Mouse (Mus musculus) hindbrain, embryonic 12.5 days (tissue): ENCODE results near the gene Dbnl. TPM values are rescaled to one million over a fixed set of nuclear protein-coding genes. Genes with fewer than 3 reads are reported as not detected.
"Not testable (repeated sequence)": the region's sequence is repeated elsewhere in the genome, so short reads cannot be mapped to it uniquely, and the experiment has no call there.

Experiments used
- ATAC-seq: fragments of 200-750 bp; cut with Nextera tagmentation; 2 replicates; pipeline ENCODE4 v1.8.0; 2017; ENCODE audit warnings: moderate TSS enrichment; ENCODE audit not compliant: low FRiP score
- H3K27ac ChIP-seq: fragments of 300-500 bp; sonication (generic); 2 replicates; pipeline ENCODE4 v1.5.1; 2016; ENCODE audit warnings: mild to moderate bottlenecking
- H3K27me3 ChIP-seq: fragments of 300-500 bp; sonication (generic); 2 replicates; pipeline ENCODE4 v1.6.1; 2016; ENCODE audit warnings: mild to moderate bottlenecking
- H3K36me3 ChIP-seq: fragments of 300-500 bp; sonication (generic); 2 replicates; pipeline ENCODE4 v1.6.1; 2016; ENCODE audit warnings: mild to moderate bottlenecking
- H3K4me1 ChIP-seq: fragments of 300-500 bp; sonication (generic); 2 replicates; pipeline ENCODE4 v1.6.1; 2016
- H3K4me2 ChIP-seq: fragments of 300-500 bp; sonication (generic); replicated peaks from 2 replicates; pipeline ENCODE4 v1.6.1; 2016; ENCODE audit warnings: mild to moderate bottlenecking
- H3K4me3 ChIP-seq: fragments of 300-500 bp; sonication (generic); 2 replicates; pipeline ENCODE4 v1.5.1; 2016; ENCODE audit warnings: mild to moderate bottlenecking
- H3K9ac ChIP-seq: fragments of 300-500 bp; sonication (generic); 2 replicates; pipeline ENCODE4 v1.6.1; 2016; ENCODE audit warnings: mild to moderate bottlenecking, moderate library complexity
- H3K9me3 ChIP-seq: fragments of 300-500 bp; sonication (generic); replicated peaks from 2 replicates; pipeline ENCODE4 v1.6.1; 2016; ENCODE audit warnings: mild to moderate bottlenecking
- WGBS: fragments of 180-500 bp; shearing (Covaris S2); methylation state at CpG from one replicate; pipeline ENCODE4 v1.1.7; 2016; 5-methylcytosine and 5-hydroxymethylcytosine counted together
- polyA plus RNA-seq: library from polyadenylated mRNA; unstranded; fragments of >200 nt; fragmentation: Nextera tagmentation; extraction: Ambion mirVana; gene quantifications from 2 replicates; pipeline ENCODE4 v1.2.1, GENCODE M21; 2016

Dbnl gene
- polyA plus RNA-seq, 1 experiment from 2014 or later, result 145 TPM

GRCm38 (mm10) chr11:5797928-5798327, 9.6 kb downstream of the Dbnl start:
- H3K27ac ChIP-seq, result no peak overlapping the region
- no peaks in the 10 kb centered on the region for H3K27me3 ChIP-seq
- no peak overlapping the region for H3K9ac ChIP-seq
- H3K9me3 ChIP-seq, result no peaks in the 10 kb centered on the region
- no peak for ATAC-seq
- peaks cover 79% of the 10 kb centered on the region for H3K36me3 ChIP-seq
- 90% methylated on average over 5 of the region's 5 CpGs for WGBS
- no peak overlapping the region for H3K4me2 ChIP-seq
- no peak overlapping the region for H3K4me3 ChIP-seq
- 0 out of 2 replicates have a peak, but pooled peaks cover 1% of the 10 kb centered on the region for H3K4me1 ChIP-seq

DNA sequence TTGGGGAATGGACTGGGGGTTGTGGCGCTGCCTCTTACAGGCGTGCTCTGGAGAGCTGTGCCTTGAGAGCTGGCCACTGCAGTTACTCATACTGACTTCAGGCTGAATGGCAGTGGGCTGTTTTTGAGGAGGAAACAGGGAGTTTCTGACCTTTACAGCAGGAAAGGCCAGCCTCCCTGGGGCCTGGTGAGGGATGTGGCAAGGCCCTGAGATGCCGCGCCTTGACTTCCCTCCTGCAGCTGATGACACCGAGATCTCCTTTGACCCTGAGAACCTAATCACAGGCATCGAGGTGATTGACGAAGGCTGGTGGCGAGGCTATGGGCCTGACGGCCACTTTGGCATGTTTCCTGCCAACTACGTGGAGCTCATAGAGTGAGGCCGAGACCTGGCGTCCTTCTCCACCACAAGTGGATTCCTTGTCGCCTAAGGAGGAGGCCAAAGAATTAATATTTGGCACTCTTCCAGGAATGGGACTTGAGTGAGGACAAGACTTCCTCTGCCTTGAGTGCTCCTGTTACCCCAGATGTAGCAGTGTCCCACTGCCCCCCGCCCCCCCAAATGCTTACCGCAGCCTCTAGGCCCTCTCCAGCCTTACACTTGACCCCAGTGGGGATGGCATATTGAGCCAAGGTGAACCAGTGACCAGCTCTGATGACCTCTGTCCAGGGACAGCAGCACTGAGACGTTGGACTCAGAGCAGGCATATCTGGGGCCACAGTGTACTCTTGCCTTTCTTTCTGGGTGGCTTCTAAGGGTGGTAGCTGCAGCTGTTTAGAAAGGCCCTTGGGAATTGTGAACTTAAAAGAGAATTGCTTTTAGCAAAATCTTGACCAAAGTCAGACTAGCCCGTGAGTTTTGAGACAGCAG, 11.6 kb downstream of the Dbnl start:
- H3K27me3 ChIP-seq, result no peaks in the 10 kb centered on the region
- no peak overlapping the region for H3K9ac ChIP-seq
- no peaks in the 10 kb centered on the region for H3K9me3 ChIP-seq
- H3K36me3 ChIP-seq, result peaks cover 62% of the 10 kb centered on the region
- no peak overlapping the region for H3K4me2 ChIP-seq
- 90% methylated on average over 17 of the region's 17 CpGs for WGBS
- peaks cover 10% of the 10 kb centered on the region for H3K4me1 ChIP-seq
- no peak for ATAC-seq
- H3K4me3 ChIP-seq, result no peak overlapping the region
- H3K27ac ChIP-seq, result no peak overlapping the region

DNA sequence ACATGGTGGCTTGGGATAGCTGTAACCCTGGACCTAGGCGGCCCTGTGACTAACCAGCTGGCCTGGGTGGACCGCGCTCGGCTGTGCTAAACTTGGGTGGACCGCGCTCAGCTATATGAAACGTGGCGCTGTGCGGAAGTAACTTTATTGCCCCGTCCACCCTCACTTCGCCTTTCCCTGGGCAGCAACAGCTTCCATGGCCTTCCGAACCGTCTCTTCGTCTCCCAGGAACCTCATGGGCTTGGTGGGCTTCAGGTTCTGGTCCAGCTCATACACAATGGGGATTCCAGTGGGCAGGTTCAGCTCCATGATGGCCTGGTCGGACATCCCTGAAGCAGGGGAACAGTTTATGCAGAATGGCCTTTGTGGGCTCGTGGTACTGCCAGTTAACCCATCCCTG, 13.2 kb downstream of the Dbnl start:
- Histone ChIP-seq H3K4me3 (no peak overlapping the region), H3K9me3 (no peaks in the 10 kb centered on the region), H3K27ac (no peak overlapping the region), H3K27me3 (no peaks in the 10 kb centered on the region), H3K36me3 (peaks cover 46% of the 10 kb centered on the region), H3K9ac (no peak overlapping the region), H3K4me2 (no peak overlapping the region), H3K4me1 (peaks cover 10% of the 10 kb centered on the region)
- no peak for ATAC-seq
- WGBS, result 94% methylated on average over 16 of the region's 16 CpGs

- Histone ChIP-seq H3K9me3 (no peaks in the 10 kb centered on the region), H3K4me2 (no peak overlapping the region), H3K27ac (no peak overlapping the region), H3K27me3 (no peaks in the 10 kb centered on the region), H3K36me3 (peaks cover 41% of the 10 kb centered on the region), H3K9ac (no peak overlapping the region), H3K4me1 (peaks cover 10% of the 10 kb centered on the region), H3K4me3 (no peak overlapping the region)
- ATAC-seq, result no peak
- 68% methylated on average over 12 of the region's 12 CpGs for WGBS
Measured at GRCm38 (mm10) chr11:5802005-5802404, 13.7 kb downstream of the Dbnl start.

GRCm38 (mm10) chr11:5802457-5803217, 14.3 kb downstream of the Dbnl start:
- H3K36me3 ChIP-seq, result peaks cover 35% of the 10 kb centered on the region
- no peak overlapping the region for H3K4me3 ChIP-seq
- no peaks in the 10 kb centered on the region for H3K27me3 ChIP-seq
- H3K27ac ChIP-seq, result no peak overlapping the region
- H3K4me2 ChIP-seq, result no peak overlapping the region
- ATAC-seq, result no peak
- H3K9me3 ChIP-seq, result no peaks in the 10 kb centered on the region
- WGBS, result 78% methylated on average over 8 of the region's 8 CpGs
- peaks cover 10% of the 10 kb centered on the region for H3K4me1 ChIP-seq
- no peak overlapping the region for H3K9ac ChIP-seq

DNA sequence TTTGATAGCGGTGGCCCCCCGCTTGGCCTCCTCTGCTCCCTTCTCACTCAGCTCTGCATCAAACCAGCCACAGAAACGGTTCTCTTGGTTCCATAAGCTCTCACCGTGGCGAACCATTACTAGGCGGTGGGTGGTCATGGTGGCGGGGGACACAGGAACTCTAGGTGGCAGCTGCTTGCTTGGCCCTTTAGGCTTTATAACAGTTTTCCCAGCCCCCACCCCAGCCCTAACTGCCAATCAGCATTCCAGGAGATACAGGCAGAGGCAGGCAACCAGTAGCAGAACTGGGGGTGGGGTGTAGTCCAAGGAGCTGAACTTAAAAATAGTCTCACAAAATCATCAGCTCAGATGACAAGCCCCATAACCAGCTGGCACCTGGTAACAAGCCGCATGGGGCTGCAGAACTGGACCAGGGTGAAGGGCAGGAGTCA, 15.3 kb downstream of the Dbnl start, which contains the start of gene Pgam2:
Gene Pgam2, minus strand, starts transcription at position 183 of the 431 bp plus-strand sequence.
- Histone ChIP-seq H3K27ac (no peak within 1 kb of the TSS), H3K36me3 (peaks cover 27% of the 10 kb centered on the region), H3K9me3 (no peaks in the 10 kb centered on the region), H3K4me3 (no peak within 1 kb of the TSS), H3K4me1 (peaks cover 10% of the 10 kb centered on the region), H3K27me3 (no peaks in the 10 kb centered on the region), H3K9ac (no peak within 1 kb of the TSS), H3K4me2 (no peak within 1 kb of the TSS)
- 48% methylated on average over 8 of the region's 8 CpGs for WGBS
- peak; percentile 53; the same call in 1 of the 2 replicates for ATAC-seq

DNA sequence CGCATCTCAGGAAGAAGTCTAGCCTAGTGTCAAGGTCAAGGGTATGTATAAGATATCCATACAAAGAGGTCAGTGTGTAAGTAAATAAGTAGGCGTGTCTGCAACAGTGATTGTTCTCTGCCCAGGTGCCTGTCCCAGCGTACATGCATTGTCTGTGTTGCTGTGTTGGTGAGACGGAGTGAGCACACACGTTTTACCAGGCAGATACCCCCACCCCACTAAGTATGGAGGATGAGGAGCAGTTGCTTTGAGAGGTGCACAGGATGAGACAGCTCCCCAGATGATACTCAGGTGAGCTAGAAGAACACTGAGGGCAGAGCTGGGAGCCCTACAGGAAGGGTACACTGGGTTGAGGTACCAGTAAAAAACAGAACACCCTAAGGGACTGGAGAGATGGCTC, 15.9 kb downstream of the Dbnl start:
- no peaks in the 10 kb centered on the region for H3K9me3 ChIP-seq
- no peak overlapping the region for H3K9ac ChIP-seq
- H3K27me3 ChIP-seq, result no peaks in the 10 kb centered on the region
- H3K4me1 ChIP-seq, result peaks cover 10% of the 10 kb centered on the region
- H3K36me3 ChIP-seq, result peaks cover 22% of the 10 kb centered on the region
- ATAC-seq, result no peak
- no peak overlapping the region for H3K4me3 ChIP-seq
- H3K27ac ChIP-seq, result no peak overlapping the region
- 75% methylated on average over 5 of the region's 5 CpGs for WGBS
- no peak overlapping the region for H3K4me2 ChIP-seq

DNA sequence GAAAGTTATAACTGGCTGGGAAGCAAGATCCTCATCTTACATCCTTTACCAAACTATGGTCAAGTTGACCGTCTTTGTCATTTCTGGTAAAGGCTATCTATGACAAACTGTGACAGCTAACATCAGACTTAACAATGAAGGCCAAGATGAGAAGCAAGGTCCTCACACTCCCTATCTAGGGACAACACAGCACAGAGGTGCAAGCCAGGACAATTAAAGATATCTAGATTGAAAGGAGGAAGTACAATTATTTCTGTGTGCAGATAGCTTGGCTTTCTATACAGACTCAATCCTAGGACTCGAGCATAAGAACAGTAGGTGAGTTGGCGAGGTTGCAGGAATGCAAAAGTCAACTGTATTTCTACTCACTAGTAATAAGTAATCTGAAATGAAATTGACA, 17.4 kb downstream of the Dbnl start:
- Histone ChIP-seq H3K4me2 (no peak overlapping the region), H3K27me3 (no peaks in the 10 kb centered on the region), H3K4me1 (peaks cover 10% of the 10 kb centered on the region), H3K4me3 (no peak overlapping the region), H3K36me3 (peaks cover 7% of the 10 kb centered on the region), H3K27ac (no peak overlapping the region), H3K9ac (no peak overlapping the region), H3K9me3 (no peaks in the 10 kb centered on the region)
- 86% methylated on average over 3 of the region's 3 CpGs for WGBS
- ATAC-seq, result no peak

- no peak for ATAC-seq
- Histone ChIP-seq H3K9ac (no peak overlapping the region), H3K4me2 (no peak overlapping the region), H3K4me1 (peaks cover 8% of the 10 kb centered on the region), H3K9me3 (no peaks in the 10 kb centered on the region), H3K27ac (no peak overlapping the region), H3K27me3 (no peaks in the 10 kb centered on the region), H3K4me3 (no peak overlapping the region), H3K36me3 (no peaks in the 10 kb centered on the region)
- WGBS, result 85% methylated on average over 9 of the region's 9 CpGs
Measured at GRCm38 (mm10) chr11:5807956-5808355, 19.7 kb downstream of the Dbnl start.

GRCm38 (mm10) chr11:5809487-5809886, 21.2 kb downstream of the Dbnl start:
- H3K4me3 ChIP-seq, H3K9ac ChIP-seq, ATAC-seq, H3K27me3 ChIP-seq, H3K9me3 ChIP-seq, H3K36me3 ChIP-seq, H3K4me1 ChIP-seq, H3K4me2 ChIP-seq, H3K27ac ChIP-seq: not testable (repeated sequence)
- 93% methylated on average over 4 of the region's 4 CpGs for WGBS

DNA sequence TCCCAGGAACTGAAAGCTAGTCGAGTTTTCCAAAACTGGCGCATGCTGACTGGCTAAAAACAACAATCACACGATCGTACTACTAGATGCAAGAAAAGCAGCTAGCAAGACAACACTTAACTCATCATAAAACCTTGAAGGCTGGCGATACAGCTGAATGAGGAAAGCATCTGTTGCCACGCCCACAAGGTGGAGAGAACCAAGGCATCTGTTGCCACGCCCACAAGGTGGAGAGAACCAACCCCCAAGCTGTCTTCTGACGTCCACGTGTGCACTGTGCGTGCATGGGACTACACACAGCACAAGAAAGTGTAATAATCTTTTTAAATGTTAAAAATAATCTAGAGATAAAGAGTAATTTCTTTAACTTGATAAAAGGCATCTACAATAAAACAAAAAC, 25.1 kb downstream of the Dbnl start:
- Histone ChIP-seq H3K9me3 (no peaks in the 10 kb centered on the region), H3K4me2 (no peak overlapping the region), H3K27me3 (no peaks in the 10 kb centered on the region), H3K4me1 (no peaks in the 10 kb centered on the region), H3K9ac (no peak overlapping the region), H3K36me3 (no peaks in the 10 kb centered on the region), H3K27ac (no peak overlapping the region), H3K4me3 (no peak overlapping the region)
- no peak for ATAC-seq
- WGBS, result 79% methylated on average over 10 of the region's 10 CpGs

DNA sequence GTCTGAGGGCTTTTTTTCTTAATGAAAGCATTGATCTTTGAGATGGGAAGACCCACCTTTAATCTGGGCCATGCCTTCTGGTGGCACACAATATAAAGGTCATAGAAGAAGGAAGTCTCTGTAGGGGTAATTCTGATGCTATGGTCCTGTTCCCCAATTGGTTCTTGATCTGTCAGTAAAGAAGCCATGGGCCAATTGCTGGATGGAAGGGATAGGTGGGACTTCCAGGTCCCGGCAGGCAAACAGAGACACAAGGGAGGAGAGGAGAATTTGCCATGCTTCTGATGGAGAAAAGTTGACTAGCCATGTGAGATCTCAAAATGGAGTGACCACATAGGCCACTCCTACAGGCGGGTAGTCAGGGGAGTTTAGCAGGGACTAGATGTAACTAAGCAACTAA, 30.9 kb downstream of the Dbnl start:
- ATAC-seq, result no peak

More for the DNA sequence above, 30.9 kb downstream of the Dbnl start:
- Histone ChIP-seq H3K4me2 (no peak overlapping the region), H3K27me3 (no peaks in the 10 kb centered on the region), H3K27ac (no peak overlapping the region), H3K36me3 (no peaks in the 10 kb centered on the region), H3K4me3 (no peak overlapping the region), H3K9me3 (no peaks in the 10 kb centered on the region), H3K4me1 (no peaks in the 10 kb centered on the region), H3K9ac (no peak overlapping the region)
- 68% methylated on average over 2 of the region's 2 CpGs for WGBS
